Mouse (Mus musculus) cerebellum, postnatal 10 days (tissue): ENCODE measurements around the gene Zfp618.

Experiments
- DNase-seq, 2 experiments: peaks; one replicate each; pipeline ENCODE4 v3.0.0; 2021; ENCODE audit warnings: mixed read lengths in 2 of 2

The Zfp618 gene

GRCm38 (mm10) chr4:63071413-63072260, 106.3 kb downstream of the Zfp618 start:
- no peak for DNase-seq

- no peak for DNase-seq
These were observed 107.8 kb downstream of the Zfp618 start for GRCm38 (mm10) chr4:63073139-63073538.

- DNase-seq, result peak; percentile 69 to 83
These were observed 113.8 kb downstream of the Zfp618 start for GRCm38 (mm10) chr4:63079159-63079558.

- DNase-seq, result peak; percentile 95 to 96
These were observed 119.1 kb downstream of the Zfp618 start for GRCm38 (mm10) chr4:63084473-63084889.

- DNase-seq, result no peak
These were observed 124.1 kb downstream of the Zfp618 start for GRCm38 (mm10) chr4:63089484-63089883.

GRCm38 (mm10) chr4:63091151-63091550, 125.8 kb downstream of the Zfp618 start:
- no peak for DNase-seq

GRCm38 (mm10) chr4:63097603-63098002, 132.2 kb downstream of the Zfp618 start:
- no peak for DNase-seq

GRCm38 (mm10) chr4:63100478-63100877, 135.1 kb downstream of the Zfp618 start:
- no peak for DNase-seq

GRCm38 (mm10) chr4:63102025-63102424, 136.7 kb downstream of the Zfp618 start:
- no peak for DNase-seq

GRCm38 (mm10) chr4:63105651-63106050, 140.3 kb downstream of the Zfp618 start:
- no peak for DNase-seq

- DNase-seq, result peak; percentile 93 to 94
These were observed 153.5 kb downstream of the Zfp618 start for GRCm38 (mm10) chr4:63118639-63119437.

GRCm38 (mm10) chr4:63124861-63125466, 159.6 kb downstream of the Zfp618 start:
- peak; percentile 32 to 58 for DNase-seq

GRCm38 (mm10) chr4:63129891-63130624, 164.7 kb downstream of the Zfp618 start:
- DNase-seq, result peak; percentile 40 to 51

- DNase-seq, result no peak
These were observed 181.9 kb downstream of the Zfp618 start for GRCm38 (mm10) chr4:63147268-63147667.

- peak; percentile 61 to 73 for DNase-seq
These were observed 185.8 kb downstream of the Zfp618 start for GRCm38 (mm10) chr4:63151127-63151526.

- no peak for DNase-seq
These were observed 188.7 kb downstream of the Zfp618 start for GRCm38 (mm10) chr4:63154028-63154427.

- no peak for DNase-seq
These were observed 189.3 kb downstream of the Zfp618 start, which contains the start of gene Ambp for GRCm38 (mm10) chr4:63154699-63155098. Gene Ambp (minus strand): TSS chr4:63154799.

- no peak for DNase-seq
These were observed 190.2 kb downstream of the Zfp618 start for GRCm38 (mm10) chr4:63155596-63155995.

- no peak for DNase-seq
These were observed 191.6 kb downstream of the Zfp618 start for GRCm38 (mm10) chr4:63156726-63157634.

- no peak for DNase-seq
These were observed 192.8 kb downstream of the Zfp618 start for GRCm38 (mm10) chr4:63158192-63158591.

GRCm38 (mm10) chr4:63158961-63159592, 193.7 kb downstream of the Zfp618 start:
- DNase-seq, result peak; percentile 96 to 97
